Mouse (Mus musculus): ENCODE results near the gene Tesc.

DNA sequence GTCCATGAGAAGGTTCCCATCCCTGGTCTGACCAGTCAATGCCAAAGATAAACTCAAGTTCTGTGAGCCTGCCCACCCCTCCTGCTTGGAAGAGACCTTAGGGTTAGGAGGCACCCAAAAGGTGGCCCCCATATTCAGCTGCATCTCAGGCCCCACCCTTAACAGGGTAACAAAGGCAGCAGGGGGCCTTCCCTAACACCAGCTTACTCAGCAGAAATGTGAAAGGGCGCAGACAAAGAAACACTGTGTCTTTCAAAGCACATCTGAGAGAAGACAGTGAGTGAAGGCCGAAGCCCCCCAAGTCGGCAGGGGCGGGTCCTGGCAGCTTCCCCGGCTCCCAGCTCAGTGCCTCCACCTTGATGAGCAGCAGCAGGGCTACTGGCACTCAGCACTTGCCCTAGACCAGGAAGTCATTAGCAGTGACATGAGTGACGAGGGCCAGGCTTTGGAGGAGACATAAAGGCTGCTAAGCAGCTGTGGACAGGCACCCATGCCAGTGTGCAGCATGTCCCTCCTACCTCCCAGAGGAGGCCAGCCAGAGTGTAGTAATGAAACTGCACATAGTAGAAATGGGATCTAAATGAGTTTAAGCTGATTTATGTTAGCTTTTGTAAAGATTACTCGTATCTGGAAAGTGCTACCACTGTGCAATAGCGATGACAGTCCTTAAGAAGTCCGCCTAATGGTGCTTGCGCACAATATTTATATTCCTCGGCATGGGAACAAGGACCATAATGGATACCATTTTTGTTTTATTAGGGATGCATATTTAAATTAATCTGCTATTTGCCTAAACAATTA lies 71.7 kb downstream of the Tesc start:
- no peak for TF ChIP-seq CTCF (IDR thresholded peaks at IDR 0.05; ENCODE audit: low read depth, low read length)
- TF ChIP-seq EP300 (IDR thresholded peaks at IDR 0.05; ENCODE audit: insufficient read depth, low read depth, low read length) = no peak

Measured in ES-Bruce4 (cell line).